Mouse (Mus musculus) embryonic facial prominence, embryonic 10.5 days (tissue): Measurements from ENCODE around the gene Selplg. TPM values are rescaled to one million over a fixed set of nuclear protein-coding genes. Genes with fewer than 3 reads are reported as not detected.

Experiments
- DNase-seq: peaks from one replicate; pipeline ENCODE4 v3.0.0-alpha.2; 2017; ENCODE audit warnings: low spot score
- H3K27ac ChIP-seq: fragments of 300-500 bp; sonication (generic); replicated peaks from 2 replicates; pipeline ENCODE4 v1.5.1; 2016; ENCODE audit warnings: mild to moderate bottlenecking
- H3K27me3 ChIP-seq: fragments of 300-500 bp; sonication (generic); replicated peaks from 2 replicates; pipeline ENCODE4 v1.6.1; 2016; ENCODE audit warnings: low read depth, mild to moderate bottlenecking; ENCODE audit not compliant: poor library complexity, severe bottlenecking
- H3K36me3 ChIP-seq: fragments of 300-500 bp; sonication (generic); replicated peaks from 2 replicates; pipeline ENCODE4 v1.6.1; 2016; ENCODE audit warnings: mild to moderate bottlenecking, moderate library complexity
- H3K4me1 ChIP-seq: fragments of 300-500 bp; sonication (generic); 2 replicates; pipeline ENCODE4 v1.6.1; 2016
- H3K4me3 ChIP-seq: fragments of 300-500 bp; sonication (generic); 2 replicates; pipeline ENCODE4 v1.5.1; 2016; ENCODE audit warnings: mild to moderate bottlenecking, moderate library complexity
- H3K9me3 ChIP-seq: fragments of 300-500 bp; sonication (generic); 2 replicates; pipeline ENCODE4 v1.6.1; 2016; ENCODE audit warnings: mild to moderate bottlenecking
- WGBS: fragments of 180-500 bp; shearing (Covaris S2); methylation state at CpG from one replicate; pipeline ENCODE4 v1.1.7; 2016; 5-methylcytosine and 5-hydroxymethylcytosine counted together
- polyA plus RNA-seq: library from polyadenylated mRNA; unstranded; fragments of >200 nt; fragmentation: Nextera tagmentation; extraction: Ambion mirVana; gene quantifications from 2 replicates; pipeline ENCODE4 v1.2.1, GENCODE M21; 2016

The Selplg gene
- polyA plus RNA-seq, 1 experiment from 2014 or later: 0.83 TPM

DNA sequence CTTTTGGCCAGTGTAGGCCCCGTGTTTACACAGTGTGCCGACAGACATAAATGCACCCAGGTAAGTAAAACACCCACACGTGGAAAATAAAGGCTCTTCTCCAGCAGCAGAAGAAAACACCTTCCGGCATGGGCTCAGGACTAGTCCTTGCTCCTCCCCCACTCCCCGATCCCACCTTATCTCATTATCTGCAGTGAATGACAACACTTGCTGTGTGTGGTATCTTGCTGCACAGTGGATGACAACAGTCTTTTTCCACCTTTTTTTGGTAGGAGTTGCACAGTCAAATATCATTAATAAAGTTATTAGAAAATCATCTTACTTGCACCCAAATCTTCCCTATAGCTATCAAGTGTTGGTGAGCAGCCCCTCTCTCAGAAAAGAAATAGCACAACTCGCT lies 32.5 kb upstream of the Selplg start:
- no peaks in the 10 kb centered on the region for H3K9me3 ChIP-seq
- 91% methylated on average over 6 of the region's 6 CpGs for WGBS
- peaks cover 18% of the 10 kb centered on the region for H3K4me1 ChIP-seq
- H3K27ac ChIP-seq: no peak overlapping the region
- DNase-seq: no peak
- peaks cover 55% of the 10 kb centered on the region for H3K36me3 ChIP-seq
- H3K4me3 ChIP-seq: no peak overlapping the region
- H3K27me3 ChIP-seq: no peaks in the 10 kb centered on the region

DNA sequence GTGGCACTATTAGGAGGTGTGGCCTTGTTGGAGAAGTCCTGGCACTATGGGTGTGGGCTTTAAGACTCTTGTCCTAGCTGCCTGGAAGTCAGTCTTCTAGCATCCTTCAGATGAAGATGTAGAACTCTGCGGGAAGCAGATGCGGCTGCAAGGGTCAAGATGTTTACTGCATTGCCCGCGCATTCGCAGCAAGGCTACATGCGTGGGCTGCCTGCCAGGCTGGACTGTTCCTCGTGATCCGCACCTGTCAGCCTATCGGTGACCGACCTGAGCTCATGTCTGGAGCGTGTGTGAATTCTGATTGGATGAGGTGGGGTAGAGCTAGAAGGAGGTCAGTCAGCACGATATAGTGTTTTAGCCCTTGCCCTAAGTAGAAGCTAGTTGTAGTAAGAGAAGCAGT lies 31.6 kb upstream of the Selplg start:
- 95% methylated on average over 12 of the region's 12 CpGs for WGBS
- no peak overlapping the region for H3K27ac ChIP-seq
- H3K36me3 ChIP-seq: peaks cover 55% of the 10 kb centered on the region
- DNase-seq: no peak
- H3K27me3 ChIP-seq: no peaks in the 10 kb centered on the region
- no peak overlapping the region for H3K4me3 ChIP-seq
- no peaks in the 10 kb centered on the region for H3K9me3 ChIP-seq
- peaks cover 15% of the 10 kb centered on the region for H3K4me1 ChIP-seq

DNA sequence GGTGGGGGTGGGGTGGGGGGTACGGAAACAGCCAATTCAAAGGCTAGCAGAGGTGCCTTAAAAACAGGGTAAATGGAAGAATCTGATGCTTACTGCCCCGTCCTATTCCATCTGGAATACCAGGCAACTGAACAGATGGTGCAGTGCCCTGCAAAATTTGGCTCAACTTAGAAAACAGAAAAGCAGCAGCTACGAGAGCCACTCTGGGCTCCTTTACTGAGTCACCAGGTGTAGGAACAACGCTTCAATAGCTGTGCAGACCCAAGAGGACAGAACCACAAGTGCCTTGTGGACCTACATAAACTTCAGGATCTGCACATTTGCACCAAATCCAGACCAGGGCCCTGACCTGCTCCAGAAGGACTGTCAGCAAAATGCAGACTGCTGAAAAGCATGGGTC lies 30.0 kb upstream of the Selplg start:
- DNase-seq: no peak
- H3K9me3 ChIP-seq: no peaks in the 10 kb centered on the region
- 91% methylated on average over 4 of the region's 4 CpGs for WGBS
- H3K4me1 ChIP-seq: peaks cover 18% of the 10 kb centered on the region
- H3K27me3 ChIP-seq: no peaks in the 10 kb centered on the region
- H3K27ac ChIP-seq: no peak overlapping the region
- H3K4me3 ChIP-seq: no peak overlapping the region
- peaks cover 58% of the 10 kb centered on the region for H3K36me3 ChIP-seq

DNA sequence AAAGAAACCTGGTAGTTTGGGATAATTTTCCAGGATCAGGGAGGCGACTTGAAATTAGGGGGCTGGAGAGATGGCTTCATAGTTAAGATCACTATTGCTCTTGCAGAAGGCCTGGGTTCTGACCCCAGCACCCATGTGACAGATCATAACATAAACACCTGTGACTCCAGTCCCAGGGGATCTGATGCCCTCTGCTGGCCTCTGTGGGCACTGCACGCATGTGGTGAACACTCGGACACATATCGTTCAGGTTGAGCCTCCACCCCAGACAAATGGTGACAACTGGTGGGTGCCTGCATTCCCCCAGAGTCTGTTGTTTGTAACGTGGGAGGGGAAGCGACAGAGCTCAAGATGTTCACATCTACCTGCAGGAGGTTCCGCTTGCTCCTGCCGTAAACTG lies 28.9 kb upstream of the Selplg start:
- Histone ChIP-seq H3K27ac (no peak overlapping the region), H3K36me3 (peaks cover 58% of the 10 kb centered on the region), H3K4me3 (no peak overlapping the region), H3K9me3 (no peaks in the 10 kb centered on the region), H3K4me1 (peaks cover 29% of the 10 kb centered on the region), H3K27me3 (no peaks in the 10 kb centered on the region)
- DNase-seq: peak; percentile 32
- WGBS: 95% methylated on average over 8 of the region's 8 CpGs

DNA sequence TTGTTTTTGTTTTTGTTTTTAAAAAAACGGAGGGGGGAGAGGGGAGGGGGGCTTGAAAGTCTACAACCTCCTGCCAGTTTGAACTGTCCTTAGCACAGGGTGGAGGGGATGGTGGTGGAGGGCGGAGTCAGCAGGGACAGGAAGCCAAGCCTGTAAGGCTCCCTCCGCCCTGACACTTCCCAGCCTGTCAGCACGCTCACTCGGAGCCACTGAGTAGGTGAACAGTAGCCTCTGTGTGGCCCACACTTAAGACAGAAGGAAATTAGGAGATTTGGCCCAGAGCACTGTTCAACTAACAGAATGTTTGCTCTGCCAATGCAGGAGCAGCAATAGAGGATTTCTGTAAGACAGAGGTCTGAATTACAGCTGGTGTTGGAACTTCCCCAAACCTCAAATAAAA lies 26.5 kb upstream of the Selplg start:
- Histone ChIP-seq H3K36me3 (peaks cover 50% of the 10 kb centered on the region), H3K4me1 (peaks cover 49% of the 10 kb centered on the region), H3K27ac (no peak overlapping the region), H3K9me3 (no peaks in the 10 kb centered on the region), H3K27me3 (no peaks in the 10 kb centered on the region), H3K4me3 (no peak overlapping the region)
- DNase-seq: no peak
- 38% methylated on average over 5 of the region's 5 CpGs for whole genome bisulfite sequencing

DNA sequence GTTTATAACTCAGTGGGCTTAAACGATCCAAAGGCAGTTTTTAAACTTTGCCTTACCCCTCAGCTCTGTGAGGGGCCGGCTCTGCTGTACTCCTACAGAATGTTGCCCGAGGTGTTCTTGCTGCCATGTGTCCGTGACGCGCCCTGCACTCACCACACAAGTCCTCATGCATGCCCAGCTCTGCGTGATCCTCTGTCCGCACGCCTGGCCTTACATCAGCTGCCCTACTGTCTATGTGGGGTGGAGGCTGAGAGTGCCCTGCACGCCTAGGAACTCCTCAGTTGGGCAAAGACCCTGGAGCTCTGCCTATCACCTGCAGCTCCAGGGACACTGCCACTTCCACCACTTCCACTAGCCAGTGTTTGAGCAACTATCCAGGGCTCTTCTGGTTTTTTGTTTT lies 26.1 kb upstream of the Selplg start:
- Histone ChIP-seq H3K9me3 (no peaks in the 10 kb centered on the region), H3K27me3 (no peaks in the 10 kb centered on the region), H3K4me3 (no peak overlapping the region), H3K27ac (no peak overlapping the region), H3K4me1 (peaks cover 49% of the 10 kb centered on the region), H3K36me3 (peaks cover 46% of the 10 kb centered on the region)
- no peak for DNase-seq
- WGBS: 80% methylated on average over 10 of the region's 10 CpGs

DNA sequence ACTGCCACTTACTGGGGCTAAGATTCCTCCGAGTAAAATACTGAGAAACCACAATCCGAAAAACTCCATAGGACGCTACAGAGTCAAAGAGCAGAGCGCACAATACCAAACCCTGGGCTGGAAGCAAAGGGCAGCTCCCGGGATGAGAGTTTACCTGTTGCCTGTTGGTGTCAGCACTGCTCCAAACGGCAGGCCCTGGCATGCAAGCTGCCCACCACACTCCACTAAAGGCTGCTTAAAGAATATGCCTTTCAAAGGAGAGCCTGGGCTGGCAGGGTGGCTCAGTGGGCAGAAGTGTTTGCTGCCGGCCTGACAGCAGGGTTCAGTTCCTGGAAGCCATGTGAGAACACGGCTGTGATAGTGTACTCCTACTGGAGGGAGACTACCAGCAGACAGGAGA lies 25.2 kb upstream of the Selplg start:
- H3K9me3 ChIP-seq: no peaks in the 10 kb centered on the region
- H3K27me3 ChIP-seq: no peaks in the 10 kb centered on the region
- peak overlapping the region; percentile 36 for H3K27ac ChIP-seq
- H3K4me1 ChIP-seq: peaks cover 49% of the 10 kb centered on the region
- H3K4me3 ChIP-seq: no peak overlapping the region
- 72% methylated on average over 8 of the region's 8 CpGs for WGBS
- peaks cover 41% of the 10 kb centered on the region for H3K36me3 ChIP-seq
- DNase-seq: no peak

DNA sequence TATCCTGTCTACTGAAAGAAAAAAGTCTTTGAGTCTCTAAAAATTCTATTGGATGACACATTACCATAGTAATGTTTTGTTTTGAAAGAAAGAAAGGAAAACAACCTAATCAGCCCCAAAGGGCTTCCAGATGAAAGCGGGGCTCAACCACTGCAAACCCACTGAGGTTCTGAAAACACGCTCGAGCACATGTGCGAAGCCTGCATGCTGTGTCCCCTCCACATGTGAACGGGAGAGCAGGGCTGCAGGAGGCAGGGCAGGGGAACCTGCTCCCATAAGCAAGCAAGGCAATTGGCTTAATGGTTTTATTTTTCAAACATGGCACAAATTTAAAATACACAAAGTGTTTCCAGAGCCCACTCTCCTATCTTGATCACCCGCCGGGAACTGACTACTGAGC lies 24.2 kb upstream of the Selplg start:
- H3K36me3 ChIP-seq: peaks cover 39% of the 10 kb centered on the region
- H3K4me1 ChIP-seq: peaks cover 49% of the 10 kb centered on the region
- WGBS: 64% methylated on average over 7 of the region's 7 CpGs
- no peak overlapping the region for H3K4me3 ChIP-seq
- H3K27me3 ChIP-seq: no peaks in the 10 kb centered on the region
- H3K27ac ChIP-seq: peak overlapping the region; percentile 36; the same call in 1 of the 2 replicates
- H3K9me3 ChIP-seq: no peaks in the 10 kb centered on the region
- DNase-seq: no peak

DNA sequence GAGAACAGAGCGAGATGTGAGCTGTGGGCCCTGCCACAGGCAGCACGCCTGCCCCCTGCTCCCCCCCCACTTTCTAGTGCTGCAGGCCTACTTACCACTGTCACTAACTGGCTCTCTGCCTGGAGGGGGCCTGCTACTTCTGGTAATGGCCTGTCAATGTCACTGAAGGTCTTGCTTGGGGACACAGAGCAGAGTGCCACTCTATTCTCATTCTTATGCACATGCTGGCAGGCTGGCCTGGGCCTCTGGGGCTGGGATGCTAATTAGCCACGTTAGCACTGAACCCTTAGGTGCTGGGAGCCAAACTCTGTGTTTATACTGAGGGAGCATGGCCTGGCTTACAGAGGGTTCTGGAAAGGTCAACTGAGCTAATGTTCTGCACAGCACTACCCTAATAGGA lies 23.3 kb upstream of the Selplg start:
- Histone ChIP-seq H3K9me3 (no peaks in the 10 kb centered on the region), H3K36me3 (peaks cover 39% of the 10 kb centered on the region), H3K4me3 (no peak overlapping the region), H3K27me3 (no peaks in the 10 kb centered on the region), H3K4me1 (peaks cover 49% of the 10 kb centered on the region), H3K27ac (peak overlapping the region; percentile 54)
- whole genome bisulfite sequencing: 58% methylated on average over 3 of the region's 3 CpGs
- DNase-seq: no peak

DNA sequence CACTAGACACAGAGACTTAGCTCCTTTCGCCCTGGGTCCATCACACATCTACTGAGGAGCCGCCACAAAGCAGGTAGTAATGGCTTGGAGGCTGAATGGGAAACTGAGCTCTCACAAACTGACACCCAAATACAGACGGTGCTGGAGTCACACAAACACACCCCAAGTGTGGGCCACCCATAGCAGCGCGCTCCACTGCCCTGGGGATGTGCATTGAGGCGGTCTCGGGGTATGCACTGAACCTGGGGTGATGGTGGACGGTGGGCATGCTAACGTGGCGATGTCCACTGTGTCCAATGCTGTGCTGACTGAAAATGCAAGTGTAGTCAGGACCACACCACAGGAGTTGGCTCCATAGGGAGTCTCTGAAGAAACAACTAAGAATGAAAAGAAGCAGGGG lies 22.7 kb upstream of the Selplg start:
- Histone ChIP-seq H3K27me3 (no peaks in the 10 kb centered on the region), H3K9me3 (no peaks in the 10 kb centered on the region), H3K27ac (peak overlapping the region; percentile 54), H3K36me3 (peaks cover 40% of the 10 kb centered on the region), H3K4me1 (peaks cover 49% of the 10 kb centered on the region), H3K4me3 (no peak overlapping the region)
- WGBS: 92% methylated on average over 10 of the region's 10 CpGs
- no peak for DNase-seq

DNA sequence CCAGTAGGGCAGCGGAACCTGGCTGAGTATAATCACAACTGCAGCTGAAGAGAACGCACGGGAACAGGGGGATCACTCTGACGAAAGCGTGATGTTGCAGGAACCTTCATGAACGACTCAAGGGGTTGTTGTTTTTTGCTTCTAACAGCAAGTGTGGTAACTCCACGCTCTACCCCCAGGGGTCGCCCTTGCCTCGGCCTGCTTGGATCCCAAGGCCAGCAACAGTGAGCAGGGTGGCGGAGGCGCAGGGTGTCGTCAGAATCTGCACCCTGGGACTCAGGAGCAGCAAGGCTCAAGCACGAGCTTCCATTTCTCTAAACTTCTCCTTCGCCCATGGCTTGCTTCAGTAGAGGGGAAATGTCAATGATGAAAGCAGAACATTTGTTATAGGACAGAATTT lies 22.1 kb upstream of the Selplg start:
- H3K27me3 ChIP-seq: no peaks in the 10 kb centered on the region
- no peaks in the 10 kb centered on the region for H3K9me3 ChIP-seq
- peaks cover 47% of the 10 kb centered on the region for H3K4me1 ChIP-seq
- WGBS: 49% methylated on average over 14 of the region's 14 CpGs
- peaks cover 46% of the 10 kb centered on the region for H3K36me3 ChIP-seq
- no peak overlapping the region for H3K4me3 ChIP-seq
- peak; percentile 83 for DNase-seq
- H3K27ac ChIP-seq: no peak overlapping the region

DNA sequence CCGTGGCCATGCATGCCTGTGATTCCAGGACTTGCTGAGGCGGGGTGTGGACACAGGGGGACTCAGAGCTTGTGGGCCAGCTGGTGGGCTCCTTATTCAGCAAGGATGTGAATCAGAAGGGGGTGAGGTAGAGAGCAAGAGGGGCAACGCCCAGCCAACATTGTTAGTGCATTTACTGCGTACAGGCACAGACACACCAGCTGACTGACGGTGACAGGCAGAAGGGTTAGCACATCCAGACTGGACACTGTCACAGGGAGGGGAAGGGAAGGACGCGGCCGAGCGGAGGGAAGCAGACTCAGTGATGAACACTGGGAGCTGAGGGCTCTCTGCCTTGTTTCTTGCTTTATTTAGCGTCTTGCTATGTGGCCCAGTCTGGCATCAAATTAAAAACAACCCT lies 21.1 kb upstream of the Selplg start:
- no peak overlapping the region for H3K4me3 ChIP-seq
- no peaks in the 10 kb centered on the region for H3K9me3 ChIP-seq
- H3K27me3 ChIP-seq: no peaks in the 10 kb centered on the region
- peaks cover 38% of the 10 kb centered on the region for H3K4me1 ChIP-seq
- H3K27ac ChIP-seq: no peak overlapping the region
- 93% methylated on average over 10 of the region's 10 CpGs for WGBS
- H3K36me3 ChIP-seq: peaks cover 56% of the 10 kb centered on the region
- no peak for DNase-seq

DNA sequence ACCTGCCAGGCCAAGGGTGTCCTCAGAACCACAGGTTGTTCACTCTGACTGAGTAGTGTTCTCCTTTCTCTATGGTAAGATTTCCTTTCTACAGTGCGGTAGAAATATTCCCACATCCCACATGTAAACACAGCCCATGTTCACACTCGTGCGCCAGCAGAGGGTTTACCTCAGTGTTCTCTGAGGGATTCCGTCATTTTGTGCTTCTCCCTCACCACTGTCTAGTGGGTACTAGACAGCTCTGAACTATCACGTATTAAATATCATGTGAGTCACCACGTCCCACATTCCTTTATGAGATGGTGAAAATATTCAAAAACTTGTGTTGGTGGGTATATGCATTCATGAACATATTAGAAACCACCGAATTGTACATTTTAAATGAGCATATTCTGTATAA lies 20.0 kb upstream of the Selplg start:
- Histone ChIP-seq H3K36me3 (peaks cover 64% of the 10 kb centered on the region), H3K4me1 (peaks cover 31% of the 10 kb centered on the region), H3K27me3 (no peaks in the 10 kb centered on the region), H3K9me3 (no peaks in the 10 kb centered on the region), H3K27ac (no peak overlapping the region), H3K4me3 (no peak overlapping the region)
- 93% methylated on average over 7 of the region's 7 CpGs for WGBS
- no peak for DNase-seq

DNA sequence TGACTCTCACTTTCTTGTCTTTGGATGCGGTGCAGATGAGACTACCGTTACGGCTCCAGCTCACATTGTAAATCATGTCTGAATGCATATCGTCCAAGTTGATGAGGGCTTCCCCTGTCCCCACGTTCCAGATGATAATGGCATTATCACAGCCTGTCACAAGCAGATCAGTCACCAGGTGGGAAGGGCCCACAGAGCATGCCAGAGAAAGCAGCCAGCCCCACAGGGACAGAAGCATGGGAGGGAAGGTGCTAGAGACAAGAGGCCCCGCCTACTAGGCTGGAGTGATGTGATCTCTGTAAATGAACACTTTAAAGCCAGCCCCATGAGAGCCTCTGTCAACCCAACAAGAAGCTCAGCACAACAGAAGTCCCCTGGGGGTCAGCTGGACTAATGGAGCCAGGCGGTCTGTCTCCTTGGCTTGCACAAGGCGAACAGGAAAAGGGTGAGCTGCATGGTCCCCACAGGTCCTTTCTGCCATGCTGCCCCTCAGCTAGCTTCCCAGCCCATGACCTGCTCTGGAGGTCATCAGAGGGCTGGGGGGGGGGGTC lies 18.3 kb upstream of the Selplg start:
- DNase-seq: no peak
- H3K4me1 ChIP-seq: peaks cover 14% of the 10 kb centered on the region
- peaks cover 81% of the 10 kb centered on the region for H3K36me3 ChIP-seq
- H3K27me3 ChIP-seq: no peaks in the 10 kb centered on the region
- H3K9me3 ChIP-seq: no peaks in the 10 kb centered on the region
- no peak overlapping the region for H3K27ac ChIP-seq
- no peak overlapping the region for H3K4me3 ChIP-seq
- 91% methylated on average over 8 of the region's 8 CpGs for WGBS
